Mouse (Mus musculus) thymus, postnatal 36 days (tissue): Measurements from ENCODE around the gene Oas1g.
A peak's percentile ranks its signal among the peaks of the same experiment; 100 is the strongest.
"Not testable (repeated sequence)": the region's sequence is repeated elsewhere in the genome, so short reads cannot be mapped to it uniquely, and the experiment has no call there.

Experiments used
- DNase-seq, 2 experiments: peaks; one replicate each; pipeline ENCODE4 v3.0.0; 2022; ENCODE audit warnings: mixed read lengths in 2 of 2

Oas1g gene

DNA sequence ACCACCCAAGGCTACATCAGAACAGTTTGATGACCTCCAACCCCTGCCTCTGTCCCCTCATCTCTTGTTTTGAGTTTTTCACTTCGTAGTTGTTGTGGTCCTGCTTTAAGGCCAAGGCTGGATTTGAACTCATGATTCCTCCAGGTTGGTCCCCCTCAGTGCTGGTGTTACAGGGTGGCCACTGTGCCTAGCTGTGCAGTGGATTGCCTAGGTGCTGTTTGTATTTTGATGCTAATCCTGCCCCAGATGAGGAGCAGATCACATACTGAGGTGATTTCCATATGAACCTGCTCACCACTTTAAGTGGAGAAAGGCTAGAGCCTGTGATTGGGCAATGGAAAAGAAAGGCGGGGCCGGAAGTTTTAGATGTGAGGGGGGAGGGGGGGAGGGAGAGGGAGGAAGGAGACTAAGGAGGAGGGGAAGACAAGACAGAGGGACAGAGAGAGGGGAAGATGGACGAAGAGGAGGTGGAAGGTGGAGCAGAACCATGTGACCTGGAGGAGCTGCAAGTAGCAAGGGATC, 942 bp upstream of the Oas1g start:
- DNase-seq, result not testable (repeated sequence)

DNA sequence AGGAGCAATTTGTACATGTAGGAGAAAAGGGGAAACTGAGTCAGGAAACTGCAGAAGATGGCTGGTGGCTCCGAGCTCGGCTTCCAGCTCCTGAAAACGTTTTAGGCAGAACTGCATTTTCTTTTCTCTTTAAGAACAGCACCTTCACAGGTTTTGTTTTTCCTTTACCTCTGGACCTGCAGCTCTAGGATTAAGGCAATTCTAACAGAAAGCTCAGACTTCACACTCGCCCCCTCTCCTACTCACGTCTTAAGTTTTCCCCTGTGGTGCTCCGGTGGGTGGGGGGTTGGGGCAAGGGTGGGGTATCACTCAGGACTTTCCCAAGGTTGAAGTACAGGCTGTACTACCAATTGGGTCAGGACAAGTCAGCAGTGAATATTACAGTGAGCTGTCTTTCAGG, 418 bp upstream of the Oas1g start:
- no peak for DNase-seq

DNA sequence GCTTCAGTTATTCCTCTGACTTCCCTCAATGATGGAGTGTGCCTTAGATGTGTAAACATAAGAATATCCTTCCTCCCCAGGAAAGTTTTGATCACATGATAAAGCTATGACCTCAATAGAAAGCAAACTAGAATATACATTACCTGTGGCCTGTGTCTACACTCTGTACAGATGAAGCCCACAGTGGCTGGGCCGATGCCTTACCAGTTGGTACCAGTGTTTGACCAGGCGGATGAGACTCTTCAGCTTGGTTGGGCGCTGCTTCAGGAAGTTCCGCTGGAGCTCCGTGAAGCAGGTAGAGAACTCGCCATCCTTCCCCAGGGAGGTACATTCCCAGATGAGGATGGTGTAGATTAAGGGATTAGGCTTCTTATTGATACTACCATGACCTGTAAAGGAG, 5.7 kb downstream of the Oas1g start:
- DNase-seq, result not testable (repeated sequence)

DNA sequence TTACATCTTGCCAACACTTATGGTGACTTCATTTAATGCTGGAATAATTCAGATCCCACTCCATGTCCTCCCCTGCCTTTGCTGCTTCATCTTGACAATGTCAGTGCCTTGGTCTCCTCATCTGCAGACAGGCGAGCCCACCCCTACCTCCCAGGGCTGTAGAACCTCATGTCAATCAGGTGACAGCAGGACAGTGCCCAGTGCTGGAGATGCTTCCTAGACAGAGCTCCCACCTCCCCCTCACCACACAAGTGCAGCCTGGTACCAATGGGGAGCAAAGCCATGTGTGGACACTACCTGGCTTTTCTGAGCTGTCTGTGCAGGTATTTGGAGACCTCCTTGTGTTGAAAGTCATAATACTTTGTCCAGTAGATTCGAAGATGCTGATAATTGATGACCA, 8.6 kb downstream of the Oas1g start:
- not testable (repeated sequence) for DNase-seq

DNA sequence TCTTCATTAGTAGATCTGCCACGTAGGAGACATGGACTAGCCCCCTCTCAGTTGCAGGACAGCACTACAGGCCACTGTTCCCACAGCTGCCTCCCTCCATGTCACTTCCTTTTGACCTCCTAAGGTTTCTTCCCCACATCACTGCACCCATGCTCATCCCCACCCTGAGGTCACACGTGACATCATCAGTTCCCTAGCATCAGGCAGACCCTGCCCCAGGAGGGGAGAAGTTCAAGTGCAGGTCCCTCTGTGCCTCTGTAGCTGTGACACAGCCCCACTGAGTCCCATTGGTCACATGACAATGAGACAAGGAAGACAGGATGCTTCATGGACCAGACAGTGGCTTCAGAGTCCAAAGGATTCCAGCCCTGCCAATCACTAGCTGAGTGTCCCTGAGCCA, 10.0 kb downstream of the Oas1g start:
- DNase-seq, result not testable (repeated sequence)

DNA sequence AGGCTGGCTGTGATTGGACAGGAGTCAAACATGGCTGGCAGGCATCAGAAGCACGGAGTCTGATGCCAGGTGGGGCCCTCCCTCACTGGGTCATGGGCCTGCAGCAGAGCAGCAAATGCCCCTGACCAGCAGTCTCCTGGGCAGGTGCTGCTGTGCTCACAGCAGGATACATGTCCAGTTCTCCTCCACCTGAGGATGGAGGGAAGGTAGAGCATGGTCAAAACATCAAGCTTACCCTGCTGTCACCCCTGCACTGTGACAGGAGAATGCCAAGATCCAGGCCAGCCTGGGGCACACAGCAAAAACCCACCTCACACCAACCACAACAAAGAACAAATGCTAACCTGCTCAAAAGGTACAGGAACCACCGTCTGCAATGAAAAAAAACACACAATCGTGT, 10.6 kb downstream of the Oas1g start:
- not testable (repeated sequence) for DNase-seq

DNA sequence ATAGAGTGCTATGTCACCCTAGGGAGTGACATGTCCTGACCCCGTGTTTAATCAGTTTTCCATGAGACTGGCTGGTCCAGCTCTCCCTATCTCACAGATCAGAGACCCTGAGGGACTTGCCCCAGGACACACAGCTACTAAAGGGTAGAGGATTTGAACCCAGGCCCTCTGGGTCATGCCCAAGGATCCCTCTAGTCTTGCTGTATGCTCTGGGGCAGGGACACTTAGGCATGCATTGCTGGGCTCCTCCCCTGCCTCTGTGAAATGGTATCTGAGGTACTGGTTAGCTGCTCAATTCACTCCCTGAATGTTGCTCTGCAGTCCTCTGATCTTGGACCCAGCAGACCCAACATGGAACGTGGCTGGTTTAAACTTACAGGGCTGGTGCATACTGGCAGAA, 15.9 kb downstream of the Oas1g start:
- DNase-seq, result no peak

DNA sequence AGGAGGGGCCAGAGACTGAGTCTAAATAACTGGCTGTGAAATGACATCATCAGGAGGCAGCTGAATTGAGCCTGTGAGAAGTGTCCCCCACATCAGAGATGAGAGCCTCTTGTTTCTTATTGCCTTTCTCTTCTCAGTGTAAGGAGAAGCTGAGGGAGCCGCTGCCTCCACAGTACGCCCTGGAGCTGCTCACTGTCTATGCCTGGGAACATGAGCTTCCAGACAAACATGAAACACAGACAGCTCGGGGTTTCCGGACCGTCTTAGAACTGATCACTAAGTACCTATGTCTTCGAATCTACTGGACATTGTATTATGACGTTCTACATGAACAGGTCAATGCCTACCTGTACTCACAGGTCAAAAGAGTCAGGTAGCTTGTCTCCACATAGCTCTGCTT, 16.6 kb downstream of the Oas1g start:
- DNase-seq, result no peak

DNA sequence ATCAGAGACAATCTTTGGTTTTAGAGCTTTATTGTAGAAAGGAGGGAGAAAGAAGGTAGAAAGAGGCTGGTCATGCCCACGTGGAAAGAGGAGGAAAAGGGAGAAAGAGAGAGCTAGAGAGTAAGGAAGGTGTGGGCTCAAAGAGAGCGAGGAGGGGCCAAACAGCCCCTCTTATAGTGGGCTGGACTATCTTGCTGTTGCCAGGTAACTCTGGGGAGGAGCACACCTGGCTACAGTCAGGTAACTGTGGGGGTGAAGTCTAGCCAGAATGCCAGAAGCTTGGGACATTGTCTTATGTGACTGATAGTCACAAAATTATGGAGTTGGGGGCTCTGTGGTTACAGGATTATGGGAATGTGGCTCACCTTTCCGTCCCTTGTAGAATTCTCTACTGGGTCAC, 17.3 kb downstream of the Oas1g start:
- DNase-seq, result no peak

DNA sequence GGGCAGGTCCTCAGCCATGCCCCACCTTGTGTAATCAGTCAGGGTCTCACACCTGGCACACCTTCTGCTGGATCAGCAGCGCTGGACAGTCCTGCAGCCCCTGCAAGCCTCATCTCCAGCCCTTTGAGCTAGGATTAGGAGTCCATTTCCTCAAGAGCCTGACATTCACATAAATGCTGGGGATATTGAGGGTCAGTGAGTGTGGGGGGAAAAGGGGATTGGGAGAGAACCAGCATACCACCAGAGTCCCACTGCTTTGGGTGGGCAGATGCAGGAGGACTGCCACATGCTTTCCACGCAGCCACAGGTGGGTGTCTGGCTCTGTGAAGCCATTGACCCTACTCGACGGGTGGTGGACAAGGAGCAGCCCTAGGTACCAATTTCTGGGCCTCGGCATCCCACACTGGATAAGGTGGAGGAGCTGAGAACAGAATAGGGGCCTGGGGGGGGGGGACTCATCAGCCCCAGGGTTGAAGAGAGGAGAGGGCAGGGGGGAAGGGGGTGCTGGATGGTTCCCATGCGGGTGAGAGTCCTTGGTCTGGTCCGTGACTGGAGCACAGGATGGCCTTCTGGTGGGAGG, 17.9 kb downstream of the Oas1g start:
- no peak for DNase-seq

DNA sequence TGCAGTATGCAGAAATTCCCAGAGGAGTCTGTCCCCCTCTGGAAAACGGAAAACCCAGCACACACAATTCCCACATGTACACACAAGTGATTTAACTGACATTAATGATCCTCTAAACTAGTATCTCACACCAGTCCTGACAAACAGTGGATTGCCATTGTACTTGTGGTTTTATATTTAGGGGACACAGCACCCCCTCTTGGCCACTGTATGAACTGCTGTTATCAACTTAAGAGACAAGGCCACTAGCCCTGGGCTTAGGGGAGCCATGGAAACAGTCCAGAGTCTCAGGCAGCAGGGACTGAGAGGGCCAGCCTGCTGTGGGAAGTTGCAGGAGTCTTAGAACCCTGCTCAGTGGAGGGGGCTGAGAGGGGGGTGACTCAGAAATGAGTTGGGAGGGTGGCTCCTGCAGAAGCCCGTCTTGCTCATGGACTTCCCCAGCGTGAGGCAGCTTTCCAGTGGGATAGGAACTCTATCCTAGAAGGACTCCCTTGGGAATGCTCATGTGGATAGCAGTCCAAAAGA, 22.0 kb downstream of the Oas1g start:
- DNase-seq, result peak in 1 of 2 experiments; percentile 9

DNA sequence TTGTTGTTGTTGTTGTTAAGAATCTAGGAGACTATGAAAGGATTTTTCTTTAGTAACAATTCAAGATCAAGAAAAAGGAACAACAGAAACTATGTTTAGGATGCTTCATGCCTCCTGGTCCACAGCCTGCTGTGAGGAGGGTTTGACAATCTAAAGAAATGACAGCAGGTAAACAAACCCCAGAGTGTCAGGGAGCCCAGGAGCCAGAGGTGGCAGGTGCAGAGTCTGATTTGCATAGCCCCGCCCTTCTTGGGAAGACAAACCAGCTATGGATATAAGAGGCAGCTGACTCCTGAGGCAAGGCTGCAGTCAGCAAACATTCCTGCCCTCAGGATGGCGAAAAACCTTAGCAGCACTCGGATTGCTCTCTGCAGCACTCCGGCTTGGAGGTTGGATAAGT, 26.3 kb downstream of the Oas1g start, which contains the start of gene Oas1h:
Gene Oas1h (plus strand): TSS at position 301 of the 400 bp plus-strand sequence.
- no peak for DNase-seq

DNA sequence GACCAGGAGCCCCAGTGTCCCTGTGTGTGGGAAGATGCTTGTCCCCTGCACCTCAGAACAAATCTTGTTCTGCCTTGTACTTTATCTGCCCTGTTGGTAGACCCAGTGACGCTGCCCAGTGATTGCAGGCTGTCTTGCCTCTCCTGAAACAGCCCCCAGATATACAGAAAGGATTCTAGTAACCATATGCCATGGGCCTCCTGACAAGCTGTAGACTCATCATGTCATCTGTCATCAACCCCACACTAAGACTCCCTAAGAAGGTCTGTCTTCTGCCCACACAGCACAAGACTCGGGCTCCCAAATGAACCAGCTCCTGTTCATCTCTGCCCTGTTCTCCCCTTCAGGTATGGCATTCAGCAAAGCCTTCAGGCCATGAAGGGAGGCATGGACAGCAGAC, 28.2 kb downstream of the Oas1g start:
- DNase-seq, result no peak

DNA sequence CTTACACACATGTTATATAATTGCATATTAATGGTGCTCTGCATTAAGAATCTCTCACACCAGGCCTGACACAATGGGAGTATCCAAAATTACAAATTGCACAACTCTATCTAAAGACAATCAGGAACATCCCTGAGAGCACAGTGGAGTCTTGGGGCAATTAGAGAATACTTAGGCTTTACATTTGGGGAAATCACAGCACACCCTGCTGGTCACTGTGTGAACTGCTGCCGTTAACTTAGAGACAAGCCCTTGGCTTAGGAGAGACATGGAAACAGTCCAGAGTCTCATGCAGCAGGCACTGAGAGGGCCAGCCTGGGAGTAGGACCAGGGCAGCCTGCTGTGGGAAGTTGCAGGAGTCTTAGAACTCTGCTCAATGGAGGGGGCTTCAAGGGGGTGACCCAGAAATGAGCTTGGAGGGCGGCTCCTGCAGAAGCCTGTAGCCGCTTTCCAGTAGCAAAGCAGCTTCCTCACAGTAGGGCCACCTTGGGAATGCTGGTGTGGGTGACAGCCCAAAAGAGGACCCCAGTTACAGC, 37.7 kb downstream of the Oas1g start:
- DNase-seq, result peak; percentile 29 to 39

DNA sequence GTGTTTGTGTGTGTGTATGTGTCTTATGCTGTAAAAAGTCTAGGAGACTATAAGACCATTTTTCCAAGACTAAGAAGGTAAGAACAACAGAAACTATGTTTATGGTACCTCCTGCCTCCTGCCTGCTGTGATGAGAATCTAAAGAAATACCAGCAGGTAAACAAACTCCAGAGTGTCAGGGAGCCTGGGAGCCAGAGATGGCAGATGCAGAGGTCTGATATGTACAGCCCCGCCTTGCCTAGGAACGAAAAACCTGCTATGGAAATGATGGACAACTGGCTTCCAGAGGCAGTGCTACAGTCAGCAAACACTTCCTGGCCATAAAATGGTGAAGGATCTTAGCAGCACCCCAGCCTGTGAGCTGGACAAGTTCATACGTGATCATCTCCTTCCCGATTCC, 40.3 kb downstream of the Oas1g start, which contains the start of gene Oas1f:
Gene Oas1f (plus strand): TSS at position 301 of the 400 bp plus-strand sequence.
- DNase-seq, result no peak

DNA sequence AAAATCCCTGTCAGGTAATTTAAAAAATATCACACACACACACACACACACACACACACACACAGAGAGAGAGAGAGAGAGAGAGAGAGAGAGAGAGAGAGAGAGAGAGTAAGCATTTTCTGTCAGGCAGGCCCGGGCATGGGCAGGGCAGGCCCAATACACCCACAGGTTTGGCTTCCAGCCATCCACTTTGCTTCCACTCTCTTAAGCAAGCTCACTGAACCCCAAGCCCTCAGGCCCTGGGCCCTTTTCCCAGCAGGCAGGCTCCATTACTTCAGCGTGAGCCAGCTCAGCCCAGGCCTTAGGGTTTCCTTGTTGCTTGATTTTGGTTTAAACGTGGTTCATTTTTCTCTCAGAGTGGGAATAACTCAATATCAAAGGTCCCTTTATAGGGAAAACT, 42.7 kb downstream of the Oas1g start:
- DNase-seq, result no peak

DNA sequence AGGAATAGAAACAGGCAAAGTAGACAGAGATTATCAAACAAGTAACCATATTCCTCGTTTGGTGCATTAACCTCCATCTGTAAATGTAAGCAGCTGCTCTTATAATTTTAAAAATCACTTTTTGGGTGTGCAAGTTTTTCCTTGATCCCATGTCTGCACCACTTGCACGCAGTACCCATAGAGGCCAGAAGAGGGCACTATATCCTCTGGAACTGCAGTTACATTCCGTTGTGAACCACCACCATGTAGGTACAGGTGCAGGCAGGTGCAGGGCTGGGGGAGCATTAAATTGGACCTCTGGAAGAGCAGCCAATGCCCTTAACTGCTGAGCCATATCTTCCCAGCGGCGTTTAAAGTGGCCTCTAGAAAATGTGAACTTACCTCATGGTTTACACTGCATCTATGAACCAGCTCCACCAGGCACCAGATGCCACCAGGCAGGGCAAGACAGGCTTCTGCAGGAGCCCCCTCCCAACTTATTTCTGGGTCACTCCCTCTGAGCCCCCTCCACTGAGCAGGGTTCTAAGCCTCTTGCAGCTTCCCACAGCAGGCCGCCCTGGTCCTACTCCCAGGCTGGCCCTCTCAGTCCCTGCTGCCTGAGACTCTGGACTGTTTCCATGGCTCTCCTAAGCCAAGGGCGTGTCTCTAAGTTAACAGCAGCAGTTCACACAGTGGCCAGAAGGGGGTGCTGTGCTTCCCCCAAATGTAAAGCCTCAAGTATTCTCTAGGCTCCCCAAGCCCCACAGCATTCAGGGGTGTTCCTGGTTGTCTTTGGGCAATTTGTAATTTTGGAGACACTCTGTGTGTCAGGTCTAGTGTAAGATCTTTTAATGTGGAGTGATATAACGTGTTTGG, 50.5 kb downstream of the Oas1g start:
- peak; percentile 39 to 62 for DNase-seq

DNA sequence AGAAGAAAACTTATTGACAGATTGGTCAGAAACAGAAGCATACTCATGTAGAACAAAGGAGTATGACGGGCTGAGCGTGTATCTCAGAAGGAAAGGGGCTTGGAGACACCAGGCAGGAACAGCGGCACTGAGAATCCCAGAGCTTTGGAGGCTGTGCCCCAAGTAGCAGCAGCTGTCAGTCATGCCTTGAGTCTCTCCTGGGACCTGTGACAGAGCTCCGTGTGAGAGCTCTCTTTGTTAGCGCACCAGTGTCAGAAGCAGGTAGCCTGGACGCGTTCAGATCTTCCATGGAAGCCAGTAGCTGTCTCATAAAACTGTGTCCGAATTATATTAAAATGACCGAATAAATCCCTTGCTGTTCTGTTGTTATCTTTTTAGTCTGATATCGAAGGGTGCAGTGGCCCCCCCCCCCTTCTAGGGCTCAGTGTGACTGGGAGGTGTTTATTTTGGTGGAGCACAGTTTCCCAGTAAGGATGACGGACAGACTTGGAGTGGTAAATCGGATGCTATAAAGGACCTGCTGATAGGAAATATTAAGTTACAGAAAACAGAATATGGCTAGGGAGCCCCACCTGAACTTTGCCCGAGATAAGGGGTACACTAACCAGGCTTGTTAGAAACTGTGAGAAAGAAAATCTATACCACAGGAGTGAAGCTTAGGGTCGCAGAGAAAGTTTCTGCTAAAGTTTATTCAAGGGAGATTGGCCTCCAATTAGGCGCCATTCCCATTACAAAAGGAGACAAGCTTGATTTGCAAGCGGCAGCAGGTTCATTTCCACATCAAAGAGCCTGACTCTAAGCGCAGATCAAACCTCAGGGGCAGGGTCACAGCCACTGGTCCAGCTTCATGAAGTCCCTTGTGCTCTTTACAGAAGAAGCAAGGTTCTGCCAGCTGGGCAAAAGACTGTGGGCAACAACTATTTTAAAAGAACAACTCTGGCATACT, 53.8 kb downstream of the Oas1g start:
- no peak for DNase-seq

DNA sequence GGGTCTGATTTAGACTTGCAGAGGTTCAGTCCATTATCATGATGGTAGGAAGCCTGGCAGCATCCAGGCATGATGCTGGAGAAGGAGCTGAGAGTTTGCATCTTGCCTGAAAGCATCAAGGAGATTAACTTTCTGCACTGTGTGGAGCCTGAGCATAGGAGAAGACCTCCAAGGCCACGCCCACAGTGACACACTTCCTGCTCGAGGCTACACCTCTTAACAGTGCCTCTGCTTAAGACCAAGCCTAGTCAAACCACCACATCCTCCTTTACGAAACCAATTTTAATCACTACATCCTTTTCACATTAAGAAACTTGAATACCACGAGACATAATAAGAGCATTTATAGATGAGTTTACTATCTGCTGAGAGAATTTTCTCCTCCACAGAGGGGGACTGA, 56.4 kb downstream of the Oas1g start:
- peak; percentile 18 to 35 for DNase-seq
